8 mouse cellular contexts compared by ENCODE assay signal in genomic region chr10:60002673-60003212, GRCm38 (mm10). TPM values are rescaled to one million over a fixed set of nuclear protein-coding genes. Genes with fewer than 3 reads are reported as not detected.
A peak's percentile ranks its signal among the peaks of the same experiment; 100 is the strongest.
DNase-seq lines count a peak whose midpoint lies in the region; ATAC-seq lines count a peak whose summit lies in the region.

Gene Ascc1 (plus strand): TSS chr10:60002805.
Gene Anapc16 (minus strand): TSS chr10:60003135.

- H3K36me3 ChIP-seq in hindbrain, embryonic 11.5 days (ENCODE audit: control insufficient read depth, insufficient read depth, low read length), result no peaks in the 10 kb centered on the region

- no peaks in the 10 kb centered on the region for H3K9me3 ChIP-seq in hindbrain, embryonic 11.5 days (ENCODE audit: control insufficient read depth, low read length)

- H3K4me2 ChIP-seq in hindbrain, embryonic 11.5 days (replicated peaks; ENCODE audit: low read depth, low read length), result peak within 1 kb of the TSS; percentile 84

- H3K9ac ChIP-seq in hindbrain, embryonic 11.5 days (ENCODE audit: low read depth, low read length), result peak within 1 kb of the TSS; percentile 76

- H3K4me3 ChIP-seq in hindbrain, embryonic 11.5 days (ENCODE audit: low read depth, low read length), result peak within 1 kb of the TSS; percentile 72

- peak within 1 kb of the TSS; percentile 94 for H3K27ac ChIP-seq in hindbrain, embryonic 11.5 days (ENCODE audit: low read depth, low read length)

- DNase-seq in Muller cell, postnatal 12 days (ENCODE audit: inconsistent ontology term), result peak; percentile 99
- DNase-seq in cerebellum, adult 9-11 months, result peak; percentile 99
- DNase-seq in frontal cortex, adult 2 months (ENCODE audit: extremely low spot score in 1 of 2, low spot score in 1 of 2), result peak; percentile 90 to 96
- DNase-seq in hindbrain, embryonic 11.5 days (ENCODE audit: low spot score), result peak; percentile 99
- peak; percentile 95 to 97 for DNase-seq in layer of hippocampus, postnatal 10 days (ENCODE audit: low spot score in 2 of 2)
- peak; percentile 98 for DNase-seq in lung, postnatal 10 days
- DNase-seq in ovary, postnatal 36 days (ENCODE audit: low spot score), result peak; percentile 97
- DNase-seq in thymus, postnatal 25 days, result peak; percentile 98

- ATAC-seq in hindbrain, embryonic 11.5 days (ENCODE audit: low FRiP score), result peak; percentile 97

- H3K4me1 ChIP-seq in hindbrain, embryonic 11.5 days (replicated peaks; ENCODE audit: control insufficient read depth, insufficient read depth, low read length), result 0 out of 2 replicates have a peak, but pooled peaks cover 4% of the 10 kb centered on the region

- no peaks in the 10 kb centered on the region for H3K27me3 ChIP-seq in hindbrain, embryonic 11.5 days (ENCODE audit: control insufficient read depth, insufficient read depth, low read length)

- WGBS in hindbrain, embryonic 11.5 days, result under 1% methylated on average over 50 of the region's 51 CpGs

RNA-seq across cellular contexts. Expression of gene Ascc1, which starts in this region (rescaled TPM):
- 26.5 and 27.2 TPM in 2 replicates for polyA plus RNA-seq in frontal cortex, adult 2 months (2012; rRNA removed)
- 41.1 and 42.9 TPM in 2 replicates for polyA plus RNA-seq in hindbrain, embryonic 11.5 days (2014; fragmentation: Nextera tagmentation; extraction: Ambion mirVana)
- 10 to 100 TPM; 19.2 to 19.9 TPM for total RNA-seq in layer of hippocampus, postnatal 10 days (2021)

RNA-seq across cellular contexts. Expression of gene Anapc16, which starts in this region (rescaled TPM):
- 86.0 and 101 TPM in 2 replicates for polyA plus RNA-seq in frontal cortex, adult 2 months (2012; rRNA removed)
- polyA plus RNA-seq in hindbrain, embryonic 11.5 days (2014; fragmentation: Nextera tagmentation; extraction: Ambion mirVana), result 97.1 and 115 TPM in 2 replicates
- total RNA-seq in layer of hippocampus, postnatal 10 days (2021), result 10 to 100 TPM; 66.0 to 72.3 TPM

Comparison
In these comparisons a context has a peak if more than half of its experiments do, and no peak if none do; other contexts are left out.
1. Peak in every context shown above with its lines: DNase-seq, ATAC-seq, H3K4me3 ChIP-seq and H3K27ac ChIP-seq.